Mouse (Mus musculus): Measurements from ENCODE around the gene Cdk8.

Gene Cdk8

GRCm38 (mm10) chr5:146232816-146233215, 1.8 kb downstream of the Cdk8 start:
- no peak for DNase-seq (ENCODE audit: low spot score in 2 of 2)

DNA sequence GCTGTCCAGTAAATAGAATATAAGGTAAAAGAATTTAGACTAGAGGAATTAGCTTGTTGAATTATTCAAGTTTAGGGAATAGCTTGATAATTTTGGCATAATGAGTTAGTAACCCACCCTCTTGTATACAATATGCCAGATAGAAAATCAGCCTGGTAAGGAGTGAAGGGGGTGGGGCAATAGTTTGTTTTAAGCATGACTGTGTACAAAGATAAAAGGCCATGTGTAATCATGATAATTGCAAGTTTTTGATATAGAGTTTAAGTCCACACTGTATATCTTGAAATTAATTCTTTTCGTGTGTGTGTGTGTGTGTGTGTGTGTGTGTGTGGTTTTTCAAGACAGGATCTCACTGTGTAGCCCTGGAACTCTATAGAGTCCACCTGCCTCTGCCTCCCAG, 3.3 kb downstream of the Cdk8 start:
- no peak for DNase-seq (ENCODE audit: low spot score in 2 of 2)

DNA sequence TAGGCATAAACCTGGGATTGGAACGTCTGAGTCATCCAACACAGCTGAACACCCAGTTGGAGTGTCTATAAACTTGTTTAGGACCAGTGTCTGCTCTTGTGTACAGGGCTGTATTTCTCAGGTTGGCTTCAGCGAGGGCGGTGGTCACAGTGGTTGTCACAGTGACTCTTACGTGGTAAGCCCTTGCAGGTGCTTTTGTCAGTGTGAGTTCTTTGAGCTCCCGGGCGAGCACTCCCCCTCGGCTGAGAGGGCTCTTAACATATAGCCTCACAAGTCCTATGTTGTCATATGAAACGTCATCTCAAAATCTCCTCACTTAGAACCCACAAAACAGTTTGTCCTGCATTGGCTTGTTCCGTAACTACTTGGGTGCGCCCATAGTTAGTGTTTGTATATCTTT, 7.2 kb downstream of the Cdk8 start:
- no peak for DNase-seq (ENCODE audit: low spot score in 2 of 2)

DNA sequence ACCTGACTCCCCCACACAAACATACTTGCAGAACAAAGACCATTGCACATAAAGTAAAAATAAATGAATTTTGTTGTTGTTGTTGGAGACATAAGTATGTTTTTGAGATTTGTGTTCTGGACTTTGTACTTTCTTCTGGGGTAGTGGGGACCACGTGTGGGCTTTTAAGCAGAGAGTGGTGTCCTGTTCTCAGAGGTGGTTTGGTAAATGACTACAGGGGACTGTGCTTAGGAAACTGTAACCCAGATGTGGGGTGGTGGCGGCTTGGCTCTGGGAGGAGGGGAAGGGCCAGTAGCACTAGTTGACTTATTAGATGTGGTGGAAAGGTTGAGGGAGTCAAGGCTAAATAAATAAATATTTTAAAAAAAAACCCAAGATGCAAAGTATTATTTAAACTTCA, 9.7 kb downstream of the Cdk8 start:
- no peak for DNase-seq (ENCODE audit: low spot score in 2 of 2)

DNA sequence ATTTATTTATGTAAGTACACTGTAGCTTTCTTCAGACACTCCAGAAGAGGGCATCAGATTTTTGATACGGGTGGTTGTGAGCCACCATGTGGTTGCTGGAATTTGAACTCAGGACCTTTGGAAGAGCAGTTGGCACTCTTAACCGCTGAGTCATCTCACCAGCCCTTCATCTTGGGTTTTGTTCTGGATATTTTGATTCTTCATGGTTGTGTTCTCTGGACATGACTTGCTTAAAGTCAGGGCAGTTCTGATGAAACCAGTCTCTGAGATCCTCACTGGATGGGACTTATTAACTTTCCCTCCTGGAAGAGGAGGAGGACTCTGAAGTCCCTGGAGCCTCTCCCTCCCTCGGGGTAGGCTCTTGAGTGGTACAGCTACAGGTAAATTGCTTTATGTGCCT, 10.2 kb downstream of the Cdk8 start:
- no peak for DNase-seq (ENCODE audit: low spot score in 2 of 2)

DNA sequence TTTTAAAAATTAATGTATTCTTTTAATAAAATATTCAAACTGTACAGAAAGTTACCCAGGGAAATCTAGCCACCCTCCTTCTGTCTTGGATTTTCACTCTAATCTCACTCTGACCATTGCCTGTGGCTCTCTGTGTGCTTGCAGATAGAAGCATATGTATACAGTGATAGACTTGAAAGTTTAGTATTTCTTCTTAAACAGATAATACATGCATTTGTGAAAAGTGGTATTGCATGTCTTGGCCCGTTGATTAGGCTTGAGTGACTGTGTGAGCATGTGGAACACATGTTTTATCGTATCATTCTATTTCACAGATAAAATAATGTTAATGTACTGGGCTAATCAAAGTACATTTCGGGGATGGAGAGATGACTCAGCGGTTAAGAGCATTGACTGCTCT, 14.2 kb downstream of the Cdk8 start:
- DNase-seq (ENCODE audit: low spot score in 2 of 2) = no peak

GRCm38 (mm10) chr5:146245646-146246370, 14.8 kb downstream of the Cdk8 start:
- no peak for DNase-seq (ENCODE audit: low spot score in 2 of 2)

- no peak for DNase-seq (ENCODE audit: low spot score in 2 of 2)
These were observed 15.4 kb downstream of the Cdk8 start for GRCm38 (mm10) chr5:146246386-146246785.

- DNase-seq (ENCODE audit: low spot score in 2 of 2) = no peak
These were observed 16.7 kb downstream of the Cdk8 start for GRCm38 (mm10) chr5:146247709-146248108.

DNA sequence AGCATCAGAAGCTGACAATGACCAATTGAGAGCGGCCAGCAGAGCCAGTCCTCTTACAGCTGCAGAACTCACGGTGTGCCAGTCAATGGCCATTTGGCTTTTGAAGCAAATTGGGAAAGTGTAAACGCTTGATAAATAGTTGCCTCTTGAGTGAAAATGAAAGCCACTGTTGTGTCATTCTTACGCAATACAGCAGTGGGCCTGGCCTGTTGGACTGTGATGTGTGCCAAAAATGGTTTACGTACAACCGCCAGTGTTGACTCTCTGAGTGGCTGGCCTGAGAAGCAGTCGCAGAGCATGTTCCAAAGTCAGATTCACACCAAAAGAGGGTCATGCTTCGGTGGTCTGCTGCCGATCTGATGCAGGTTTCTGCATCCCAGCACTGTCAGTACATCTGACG, 17.7 kb downstream of the Cdk8 start:
- no peak for DNase-seq (ENCODE audit: low spot score in 2 of 2)

- DNase-seq (ENCODE audit: low spot score in 2 of 2) = peak in 1 of 2 experiments; percentile 39
These were observed 19.5 kb downstream of the Cdk8 start for GRCm38 (mm10) chr5:146250369-146251075.

GRCm38 (mm10) chr5:146251663-146252429, 20.8 kb downstream of the Cdk8 start:
- DNase-seq (ENCODE audit: low spot score in 2 of 2) = no peak

GRCm38 (mm10) chr5:146253644-146254043, 22.6 kb downstream of the Cdk8 start:
- no peak for DNase-seq (ENCODE audit: low spot score in 2 of 2)

- no peak for DNase-seq (ENCODE audit: low spot score in 2 of 2)
These were observed 29.0 kb downstream of the Cdk8 start for GRCm38 (mm10) chr5:146260003-146260402.

GRCm38 (mm10) chr5:146265934-146266591, 35.0 kb downstream of the Cdk8 start:
- DNase-seq (ENCODE audit: low spot score in 2 of 2) = no peak

GRCm38 (mm10) chr5:146267776-146268175, 36.7 kb downstream of the Cdk8 start:
- no peak for DNase-seq (ENCODE audit: low spot score in 2 of 2)

DNA sequence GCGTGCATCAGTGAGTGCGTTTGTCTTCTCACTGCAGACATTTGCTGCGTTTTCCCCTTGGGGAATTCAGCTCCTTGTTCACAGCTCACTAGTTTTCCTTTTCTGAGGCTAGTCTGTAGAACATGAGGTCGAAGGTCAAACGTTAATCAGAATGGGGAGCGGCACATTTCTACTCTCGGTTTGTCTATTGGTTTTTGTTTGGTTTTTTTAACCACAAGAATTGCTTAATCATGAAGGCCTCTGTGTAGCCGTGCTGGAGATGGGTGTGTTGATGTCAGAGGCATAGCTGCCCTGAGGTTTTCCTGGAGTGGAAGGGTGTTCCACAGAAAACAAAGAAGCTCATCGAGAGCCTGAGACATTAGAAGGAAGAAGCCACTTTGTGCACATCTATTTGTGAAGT, 39.6 kb downstream of the Cdk8 start:
- no peak for DNase-seq (ENCODE audit: low spot score in 2 of 2)

- DNase-seq (ENCODE audit: low spot score in 2 of 2) = no peak
These were observed 40.6 kb downstream of the Cdk8 start for GRCm38 (mm10) chr5:146271662-146272061.

DNA sequence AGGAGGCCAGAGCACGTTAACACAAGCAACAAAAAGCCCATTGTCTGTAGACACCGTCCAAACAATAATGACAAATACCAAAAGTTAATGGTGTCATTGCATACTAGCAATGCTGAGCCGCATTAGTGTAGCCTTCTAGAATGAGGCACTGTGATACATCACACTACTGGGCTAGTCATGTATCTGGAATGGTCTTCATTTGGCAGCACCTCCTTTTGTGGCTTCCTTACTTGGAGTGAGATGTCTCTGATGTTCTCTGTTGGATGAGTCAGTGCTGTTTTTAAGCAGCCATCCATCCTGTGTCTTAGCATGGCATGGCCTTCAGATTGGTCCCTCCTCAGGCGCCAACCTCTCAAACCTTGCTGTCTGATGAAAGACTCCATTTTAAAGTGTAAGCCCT, 42.1 kb downstream of the Cdk8 start:
- DNase-seq (ENCODE audit: low spot score in 2 of 2) = no peak

GRCm38 (mm10) chr5:146274420-146275045, 43.5 kb downstream of the Cdk8 start:
- no peak for DNase-seq (ENCODE audit: low spot score in 2 of 2)

- no peak for DNase-seq (ENCODE audit: low spot score in 2 of 2)
These were observed 46.5 kb downstream of the Cdk8 start for GRCm38 (mm10) chr5:146277513-146277912.

GRCm38 (mm10) chr5:146280012-146280411, 49.0 kb downstream of the Cdk8 start:
- DNase-seq (ENCODE audit: low spot score in 2 of 2) = no peak
